Mouse (Mus musculus): ENCODE measurements around the gene Pip4k2c. TPM values are rescaled to one million over a fixed set of nuclear protein-coding genes. Genes with fewer than 3 reads are reported as not detected.
A peak's percentile ranks its signal among the peaks of the same experiment; 100 is the strongest.

Pip4k2c gene
- polyA plus RNA-seq, 1 experiment from 2014 or later, result 45.0 TPM

DNA sequence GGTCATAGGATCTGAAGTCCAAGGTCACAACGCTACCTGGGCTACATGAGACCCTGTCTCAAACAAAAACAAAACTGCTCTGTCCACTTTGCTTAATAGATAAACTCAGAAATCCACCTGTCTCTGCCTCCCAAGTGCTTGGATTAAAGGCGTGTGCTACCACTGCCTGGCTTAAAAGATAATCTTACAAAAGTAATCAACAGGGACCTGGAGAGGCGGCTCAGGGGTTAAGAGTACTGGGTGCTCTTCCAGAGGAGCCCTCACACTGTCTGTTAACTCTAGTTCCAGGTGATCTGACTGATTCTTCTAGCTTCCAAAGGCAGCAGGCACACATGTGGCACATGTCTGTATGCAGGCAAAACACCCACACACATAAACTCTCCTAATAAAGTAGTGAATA lies 8.3 kb downstream of the Pip4k2c start:
- ATAC-seq (replicated peaks; ENCODE audit: low FRiP score, low read depth) (no peak), DNase-seq (ENCODE audit: low spot score) (no peak)
- no peaks in the 10 kb centered on the region for H3K9me3 ChIP-seq (replicated peaks; ENCODE audit: low read length)
- H3K9ac ChIP-seq (ENCODE audit: low read depth, low read length), result no peak overlapping the region
- H3K27me3 ChIP-seq (ENCODE audit: insufficient read depth, low read length), result no peaks in the 10 kb centered on the region
- 89% methylated on average over 3 of the region's 3 CpGs for WGBS
- no peak overlapping the region for H3K27ac ChIP-seq
- H3K36me3 ChIP-seq (ENCODE audit: insufficient read depth, low read length), result peaks cover 58% of the 10 kb centered on the region
- H3K4me2 ChIP-seq (ENCODE audit: low read length), result no peak overlapping the region
- no peak overlapping the region for H3K4me3 ChIP-seq (replicated peaks; ENCODE audit: low read depth, low read length)
- H3K4me1 ChIP-seq (replicated peaks; ENCODE audit: insufficient read depth, low read length), result 0 out of 2 replicates have a peak, but pooled peaks cover 3% of the 10 kb centered on the region
- no peak for TF ChIP-seq CTCF (IDR thresholded peaks at IDR 0.05; ENCODE audit: low read depth)

DNA sequence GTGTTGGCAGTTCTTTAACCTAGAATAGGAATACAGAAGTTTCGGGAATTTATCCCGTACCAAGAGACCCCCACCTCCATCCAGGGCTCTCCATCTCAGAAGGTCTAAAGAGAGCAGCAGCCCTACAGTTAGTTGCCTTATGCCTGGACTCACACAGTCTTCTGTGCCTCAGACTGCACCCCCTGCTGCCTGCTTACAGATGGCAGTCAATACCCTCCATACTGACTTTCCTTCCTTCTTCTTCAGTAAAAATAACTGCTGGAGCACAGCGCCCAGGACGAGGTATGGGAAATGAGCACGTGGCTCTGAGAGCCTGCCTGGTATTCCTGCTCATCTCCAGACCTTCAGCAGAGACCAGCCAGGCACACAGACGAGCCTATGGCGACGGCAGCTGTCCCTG lies 11.1 kb downstream of the Pip4k2c start:
- WGBS, result 83% methylated on average over 8 of the region's 8 CpGs

DNA sequence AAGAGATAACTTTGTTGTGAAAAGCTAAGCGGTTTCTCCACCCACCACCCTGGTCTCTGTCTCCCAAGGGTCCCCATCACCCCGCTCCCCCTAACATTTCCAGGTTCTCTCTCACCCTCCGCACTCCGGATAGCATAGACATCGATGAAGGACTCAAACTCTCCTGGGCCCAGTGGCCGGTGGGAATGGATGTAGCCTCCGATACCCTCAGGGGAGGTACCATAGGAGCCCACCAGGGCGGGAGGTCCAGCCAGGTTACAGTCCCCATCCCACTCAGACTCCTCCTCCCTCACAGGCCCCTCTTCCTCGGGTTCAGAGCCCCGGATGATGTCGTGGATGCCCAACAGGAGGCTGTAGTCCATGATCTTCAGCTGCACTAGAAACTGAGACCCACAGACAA lies 11.9 kb downstream of the Pip4k2c start:
- ATAC-seq (replicated peaks; ENCODE audit: low FRiP score, low read depth) (no peak), DNase-seq (ENCODE audit: low spot score) (no peak)
- no peaks in the 10 kb centered on the region for H3K9me3 ChIP-seq (replicated peaks; ENCODE audit: low read length)
- 77% methylated on average over 11 of the region's 11 CpGs for WGBS
- no peak overlapping the region for H3K4me3 ChIP-seq (replicated peaks; ENCODE audit: low read depth, low read length)
- H3K9ac ChIP-seq (ENCODE audit: low read depth, low read length), result no peak overlapping the region
- peaks cover 8% of the 10 kb centered on the region; the same call in 1 of the 2 replicates for H3K4me1 ChIP-seq (replicated peaks; ENCODE audit: insufficient read depth, low read length)
- no peak overlapping the region for H3K4me2 ChIP-seq (ENCODE audit: low read length)
- no peaks in the 10 kb centered on the region for H3K27me3 ChIP-seq (ENCODE audit: insufficient read depth, low read length)
- H3K36me3 ChIP-seq (ENCODE audit: insufficient read depth, low read length), result peaks cover 39% of the 10 kb centered on the region
- H3K27ac ChIP-seq, result no peak overlapping the region
- TF ChIP-seq CTCF (IDR thresholded peaks at IDR 0.05; ENCODE audit: low read depth), result no peak

More for the DNA sequence above, 11.1 kb downstream of the Pip4k2c start:
- no peak overlapping the region for H3K27ac ChIP-seq
- H3K27me3 ChIP-seq (ENCODE audit: insufficient read depth, low read length), result no peaks in the 10 kb centered on the region
- peaks cover 45% of the 10 kb centered on the region for H3K36me3 ChIP-seq (ENCODE audit: insufficient read depth, low read length)
- TF ChIP-seq CTCF (IDR thresholded peaks at IDR 0.05; ENCODE audit: low read depth), result peak; percentile 40; the same call in 1 of the 2 replicates
- H3K9me3 ChIP-seq (replicated peaks; ENCODE audit: low read length), result no peaks in the 10 kb centered on the region
- ATAC-seq (replicated peaks; ENCODE audit: low FRiP score, low read depth) (no peak), DNase-seq (ENCODE audit: low spot score) (no peak)
- no peak overlapping the region for H3K4me2 ChIP-seq (ENCODE audit: low read length)
- peaks cover 6% of the 10 kb centered on the region; the same call in 1 of the 2 replicates for H3K4me1 ChIP-seq (replicated peaks; ENCODE audit: insufficient read depth, low read length)
- no peak overlapping the region for H3K4me3 ChIP-seq (replicated peaks; ENCODE audit: low read depth, low read length)
- no peak overlapping the region for H3K9ac ChIP-seq (ENCODE audit: low read depth, low read length)

DNA sequence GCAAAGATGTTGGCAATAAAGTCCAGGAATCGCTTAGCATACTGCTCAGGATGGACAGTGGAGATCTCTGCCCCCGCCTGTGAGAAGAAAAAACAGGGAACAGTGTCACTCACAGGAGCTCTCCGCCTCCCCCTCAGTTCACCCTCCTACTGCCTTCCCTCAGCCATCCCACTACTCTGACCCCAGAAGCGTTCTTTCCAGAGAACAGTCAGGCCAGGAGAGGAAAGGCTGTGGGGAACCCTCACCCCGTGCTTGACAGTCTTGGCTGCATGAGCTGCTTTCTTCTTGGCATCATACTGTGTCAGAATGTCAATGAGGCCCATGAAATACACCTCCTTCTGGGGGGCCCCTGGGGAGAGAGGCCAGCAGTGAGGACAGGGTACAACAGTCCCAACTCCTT lies 12.3 kb downstream of the Pip4k2c start:
- H3K4me2 ChIP-seq (ENCODE audit: low read length), result no peak overlapping the region
- peaks cover 10% of the 10 kb centered on the region; the same call in 1 of the 2 replicates for H3K4me1 ChIP-seq (replicated peaks; ENCODE audit: insufficient read depth, low read length)
- DNase-seq (ENCODE audit: low spot score) (no peak), ATAC-seq (replicated peaks; ENCODE audit: low FRiP score, low read depth) (no peak)
- no peak overlapping the region for H3K4me3 ChIP-seq (replicated peaks; ENCODE audit: low read depth, low read length)
- WGBS, result 39% methylated on average over 5 of the region's 5 CpGs
- no peak for TF ChIP-seq CTCF (IDR thresholded peaks at IDR 0.05; ENCODE audit: low read depth)
- no peaks in the 10 kb centered on the region for H3K9me3 ChIP-seq (replicated peaks; ENCODE audit: low read length)
- peaks cover 35% of the 10 kb centered on the region for H3K36me3 ChIP-seq (ENCODE audit: insufficient read depth, low read length)
- no peaks in the 10 kb centered on the region for H3K27me3 ChIP-seq (ENCODE audit: insufficient read depth, low read length)
- peak overlapping the region; percentile 34; the same call in 1 of the 2 replicates for H3K27ac ChIP-seq
- H3K9ac ChIP-seq (ENCODE audit: low read depth, low read length), result no peak overlapping the region

DNA sequence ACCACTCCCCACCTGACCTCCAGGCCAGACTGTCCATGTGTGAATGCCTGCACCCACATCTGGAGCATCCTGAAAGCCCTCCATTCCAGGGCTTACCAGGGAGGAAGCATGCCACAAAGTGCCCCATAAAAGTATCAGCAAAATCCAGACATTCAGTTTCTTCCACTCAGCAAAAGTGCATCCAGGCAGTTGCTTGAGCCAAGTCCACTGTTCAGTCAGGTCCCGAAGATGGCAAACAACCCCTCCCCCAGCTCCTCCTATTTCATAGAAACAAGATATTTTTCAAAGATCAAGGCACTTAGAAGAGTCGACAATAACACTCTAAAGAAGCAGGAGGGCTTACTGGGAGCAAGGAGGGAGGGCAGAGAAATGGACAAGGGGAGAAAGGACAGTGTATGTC lies 12.9 kb downstream of the Pip4k2c start:
- Histone ChIP-seq H3K9ac (ENCODE audit: low read depth, low read length) (no peak overlapping the region), H3K4me2 (ENCODE audit: low read length) (no peak overlapping the region), H3K9me3 (replicated peaks; ENCODE audit: low read length) (no peaks in the 10 kb centered on the region), H3K4me1 (replicated peaks; ENCODE audit: insufficient read depth, low read length) (peaks cover 10% of the 10 kb centered on the region; the same call in 1 of the 2 replicates), H3K27me3 (ENCODE audit: insufficient read depth, low read length) (no peaks in the 10 kb centered on the region), H3K4me3 (replicated peaks; ENCODE audit: low read depth, low read length) (no peak overlapping the region), H3K27ac (peak overlapping the region; percentile 34; the same call in 1 of the 2 replicates), H3K36me3 (ENCODE audit: insufficient read depth, low read length) (peaks cover 30% of the 10 kb centered on the region)
- 30% methylated on average over 2 of the region's 2 CpGs for WGBS
- no peak for TF ChIP-seq CTCF (IDR thresholded peaks at IDR 0.05; ENCODE audit: low read depth)
- no peak for DNase-seq (ENCODE audit: low spot score)
- no peak for ATAC-seq (replicated peaks; ENCODE audit: low FRiP score, low read depth)

DNA sequence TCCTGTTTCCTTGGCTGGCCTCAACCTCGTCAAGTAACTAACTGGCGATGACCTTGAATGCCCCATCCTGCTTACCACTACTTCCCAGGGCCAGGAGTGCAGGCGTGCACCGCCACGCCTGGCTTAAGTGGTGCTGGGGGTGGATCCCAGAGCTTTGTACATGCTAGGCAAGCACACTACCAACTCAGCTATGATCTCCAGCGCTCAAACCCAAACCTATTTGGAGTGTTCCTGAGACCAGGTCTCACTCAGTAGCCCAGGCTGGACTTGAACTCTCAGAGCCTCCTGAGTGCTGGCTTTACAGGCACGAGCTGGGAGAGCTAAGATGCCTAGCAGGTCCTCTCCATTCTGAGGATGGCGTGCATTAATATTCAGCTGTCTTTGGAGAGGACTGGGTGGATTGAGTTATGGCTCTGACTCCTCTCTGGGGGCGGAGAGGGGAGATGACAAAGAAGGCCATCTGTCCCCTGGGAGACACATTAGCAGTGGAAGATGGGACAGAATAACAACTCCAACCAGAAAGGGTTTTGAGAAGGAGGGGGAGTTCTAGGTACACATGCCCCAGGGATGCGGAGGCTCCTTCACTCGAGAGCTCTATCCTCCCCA lies 13.8 kb downstream of the Pip4k2c start:
- no peak overlapping the region for H3K9ac ChIP-seq (ENCODE audit: low read depth, low read length)
- ATAC-seq (replicated peaks; ENCODE audit: low FRiP score, low read depth) (no peak), DNase-seq (ENCODE audit: low spot score) (no peak)
- peaks cover 36% of the 10 kb centered on the region for H3K36me3 ChIP-seq (ENCODE audit: insufficient read depth, low read length)
- H3K9me3 ChIP-seq (replicated peaks; ENCODE audit: low read length), result no peaks in the 10 kb centered on the region
- WGBS, result 76% methylated on average over 11 of the region's 11 CpGs
- no peak for TF ChIP-seq CTCF (IDR thresholded peaks at IDR 0.05; ENCODE audit: low read depth)
- no peak overlapping the region for H3K4me3 ChIP-seq (replicated peaks; ENCODE audit: low read depth, low read length)
- no peaks in the 10 kb centered on the region for H3K27me3 ChIP-seq (ENCODE audit: insufficient read depth, low read length)
- peaks cover 10% of the 10 kb centered on the region; the same call in 1 of the 2 replicates for H3K4me1 ChIP-seq (replicated peaks; ENCODE audit: insufficient read depth, low read length)
- peak overlapping the region; percentile 96; the same call in 1 of the 2 replicates for H3K27ac ChIP-seq
- H3K4me2 ChIP-seq (ENCODE audit: low read length), result no peak overlapping the region
